ENCODE assay signal across 12 mouse cellular contexts in genomic region chr13:9312916-9313315, GRCm38 (mm10).
"Had no signal": no experiment of that assay in that cellular context is flagged by ENCODE, and none has a peak within 500 bp of the region (broad histone marks: within the 10 kb centered on the region; RNA-seq: fewer than 3 reads in every experiment).

No protein-coding gene starts in this region.

- H3K9me3 ChIP-seq: limb, embryonic 12.5 days; liver, embryonic 12.5 days; midbrain, embryonic 13.5 days; stomach, embryonic 15.5 days had no signal

- H3K27me3 ChIP-seq: limb, embryonic 12.5 days; liver, embryonic 12.5 days; midbrain, embryonic 13.5 days; stomach, embryonic 15.5 days had no signal

- H3K4me2 ChIP-seq: limb, embryonic 12.5 days; liver, embryonic 12.5 days; midbrain, embryonic 13.5 days; stomach, embryonic 15.5 days had no signal

- ATAC-seq: liver, embryonic 12.5 days; lung, postnatal 0 days; midbrain, embryonic 13.5 days had no signal

- H3K9ac ChIP-seq: limb, embryonic 12.5 days; liver, embryonic 12.5 days; midbrain, embryonic 13.5 days; stomach, embryonic 15.5 days had no signal

- H3K36me3 ChIP-seq: limb, embryonic 12.5 days; liver, embryonic 12.5 days; midbrain, embryonic 13.5 days; stomach, embryonic 15.5 days had no signal

- H3K4me1 ChIP-seq: liver, embryonic 12.5 days; stomach, embryonic 15.5 days had no signal

- H3K27ac ChIP-seq: layer of hippocampus, adult 2 months; limb, embryonic 12.5 days; liver, embryonic 12.5 days; midbrain, embryonic 13.5 days; stomach, embryonic 15.5 days had no signal

- DNase-seq: kidney, postnatal 10 days; kidney, postnatal 4 days; lung, postnatal 36 days; right cerebral cortex, postnatal 14 days; thymus, adult 2 months; thymus, postnatal 25 days had no signal

- H3K4me3 ChIP-seq: layer of hippocampus, adult 2 months; limb, embryonic 12.5 days; liver, embryonic 12.5 days; midbrain, embryonic 13.5 days; stomach, embryonic 15.5 days had no signal
